Mouse (Mus musculus): ENCODE measurements around the gene Gm45213. TPM values are rescaled to one million over a fixed set of nuclear protein-coding genes. Genes with fewer than 3 reads are reported as not detected.

Gm45213 gene
- not detected for polyA plus RNA-seq (2021)

- DNase-seq (ENCODE audit: low read depth, low spot score) (no peak), ATAC-seq (no peak)
- in situ Hi-C loops (cut with MboI; ENCODE audit: low pct_unique_long_range_greater_than_20kb): no loop called here
- TF ChIP-seq CTCF (IDR thresholded peaks at IDR 0.05): no peak
- CTCF ChIA-PET: interaction anchor here (3.2 kb wide), 1 partner anchor 12 kb away, joined by 12 read pairs; no protein-coding TSS in a partner anchor
- no peaks in the 10 kb centered on the region for H3K27me3 ChIP-seq
- POLR2A ChIA-PET: no interaction called here
These were observed at the start of gene Gm45213 for GRCm38 (mm10) chr7:66043552-66044459. Gm45213 (plus strand) TSS chr7:66043602.

- CTCF ChIA-PET: interaction anchor here (1.5 kb wide), 1 partner anchor 12 kb away, joined by 4 read pairs; no protein-coding TSS in a partner anchor
- POLR2A ChIA-PET: no interaction called here
- in situ Hi-C loops (cut with MboI; ENCODE audit: low pct_unique_long_range_greater_than_20kb): no loop called here
- no peak for DNase-seq (ENCODE audit: low read depth, low spot score)
- no peaks in the 10 kb centered on the region for H3K27me3 ChIP-seq
- TF ChIP-seq CTCF (IDR thresholded peaks at IDR 0.05): no peak
- no peak for ATAC-seq
These were observed 42.2 kb upstream of the Gm45213 start for GRCm38 (mm10) chr7:66001035-66001754.

DNA sequence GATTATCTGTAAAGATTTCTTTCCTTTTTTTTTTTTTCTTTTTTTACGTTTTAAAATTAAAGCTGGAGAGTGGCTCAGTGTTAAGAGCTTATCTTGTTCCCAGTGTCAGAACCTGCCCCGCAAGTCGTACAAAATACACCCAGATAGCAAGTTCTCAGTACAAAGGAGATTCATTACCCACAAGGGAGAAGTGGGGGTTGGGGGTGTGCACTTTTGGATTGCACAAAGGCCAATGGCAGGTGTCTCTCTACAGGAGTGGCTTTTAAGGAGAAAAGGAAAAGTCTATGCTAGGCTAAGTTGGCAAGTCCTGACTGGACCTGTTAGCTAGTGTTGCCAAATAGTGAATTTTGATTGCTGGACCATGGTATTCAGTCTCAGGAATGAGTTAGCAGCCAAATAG lies 41.6 kb upstream of the Gm45213 start:
- ATAC-seq (no peak), DNase-seq (ENCODE audit: low read depth, low spot score) (no peak)
- in situ Hi-C loops (cut with MboI; ENCODE audit: low pct_unique_long_range_greater_than_20kb): no loop called here

GRCm38 (mm10) chr7:66003447-66003846 lies 40.0 kb upstream of the Gm45213 start:
- H3K27me3 ChIP-seq: no peaks in the 10 kb centered on the region
- in situ Hi-C loops (cut with MboI; ENCODE audit: low pct_unique_long_range_greater_than_20kb): no loop called here
- no peak for TF ChIP-seq CTCF (IDR thresholded peaks at IDR 0.05)
- DNase-seq (ENCODE audit: low read depth, low spot score): no peak
- POLR2A ChIA-PET: no interaction called here
- no peak for ATAC-seq
- CTCF ChIA-PET: no interaction called here

More for the DNA sequence above, 41.6 kb upstream of the Gm45213 start:
- no peak for TF ChIP-seq CTCF (IDR thresholded peaks at IDR 0.05)
- POLR2A ChIA-PET: no interaction called here
- CTCF ChIA-PET: interaction anchor here (1.5 kb wide), 1 partner anchor 13 kb away, joined by 4 read pairs; no protein-coding TSS in a partner anchor
- no peaks in the 10 kb centered on the region for H3K27me3 ChIP-seq

- no peak for ATAC-seq
- no peaks in the 10 kb centered on the region for H3K27me3 ChIP-seq
- DNase-seq (ENCODE audit: low read depth, low spot score): no peak
- TF ChIP-seq CTCF (IDR thresholded peaks at IDR 0.05): no peak
- ChIA-PET CTCF (no interaction called here), POLR2A (interaction anchor here (0.8 kb wide), 1 partner anchor 1371 kb away, joined by 3 read pairs; no protein-coding TSS in a partner anchor)
- in situ Hi-C loops (cut with MboI; ENCODE audit: low pct_unique_long_range_greater_than_20kb): no loop called here
These were observed 39.4 kb upstream of the Gm45213 start for GRCm38 (mm10) chr7:66003865-66004638.

DNA sequence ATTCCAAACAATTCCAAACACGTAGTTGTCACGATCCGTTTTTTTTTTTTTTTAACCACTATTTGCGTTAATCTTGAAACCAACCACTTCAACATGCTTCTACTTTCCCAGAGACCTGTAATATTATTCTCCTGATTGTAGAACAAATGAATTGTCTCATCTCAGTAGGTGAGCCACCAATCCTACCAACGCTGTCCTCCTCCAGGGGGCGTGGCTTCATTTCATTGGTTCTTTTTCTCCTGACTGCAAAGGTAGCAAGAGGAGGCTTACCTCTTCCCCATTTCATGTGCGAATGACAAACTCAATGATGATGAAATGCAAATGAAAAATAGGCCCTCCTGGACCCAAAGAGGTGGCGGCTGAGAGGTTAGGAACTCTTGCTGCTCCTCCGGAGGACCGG lies 38.3 kb upstream of the Gm45213 start:
- H3K27me3 ChIP-seq: no peaks in the 10 kb centered on the region
- TF ChIP-seq CTCF (IDR thresholded peaks at IDR 0.05): no peak

DNA sequence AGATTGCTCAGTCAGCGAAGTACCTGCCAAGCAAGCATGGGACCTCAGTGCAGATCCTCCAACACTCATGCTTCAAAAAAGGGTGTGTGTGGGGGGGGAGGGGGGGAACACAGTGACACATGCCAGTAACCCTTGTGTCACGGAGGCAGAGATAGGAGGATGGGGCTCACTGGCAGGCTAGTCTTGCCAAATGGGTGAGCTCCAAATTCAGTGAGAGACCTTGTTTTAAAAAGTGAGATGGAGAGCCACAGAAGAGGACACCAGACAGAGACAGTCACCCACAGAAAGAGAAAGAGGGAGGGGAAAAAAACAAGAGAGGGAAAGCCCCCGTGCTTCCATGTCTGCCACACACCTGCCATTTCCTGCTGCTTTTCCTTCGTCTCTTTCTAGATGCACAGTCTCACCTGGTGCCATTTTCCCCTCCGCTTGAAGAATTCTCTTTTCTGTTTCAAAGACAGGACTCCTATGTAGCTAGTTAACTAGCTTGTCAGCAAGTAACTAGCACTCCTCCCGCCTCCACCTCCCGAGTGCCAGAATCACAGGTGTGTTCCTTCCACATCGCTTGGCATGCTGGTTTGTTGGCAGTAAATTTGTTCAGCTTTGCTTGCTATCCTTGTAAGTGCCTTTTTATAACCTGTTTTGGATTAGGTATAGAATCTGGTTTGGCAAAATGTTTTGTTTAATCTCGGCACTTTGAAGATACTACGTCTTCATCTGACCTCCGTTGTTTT lies 35.1 kb upstream of the Gm45213 start:
- DNase-seq (ENCODE audit: low read depth, low spot score) (no peak), ATAC-seq (no peak)
- POLR2A ChIA-PET: interaction anchor here (0.6 kb wide), 1 partner anchor 156 kb away, joined by 4 read pairs; no protein-coding TSS in a partner anchor
- CTCF ChIA-PET: interaction anchor here (1.2 to 1.5 kb wide), 3 partner anchors 12 to 21 kb away, joined by 3 to 5 read pairs (median 4); no protein-coding TSS in a partner anchor
- H3K27me3 ChIP-seq: no peaks in the 10 kb centered on the region
- TF ChIP-seq CTCF (IDR thresholded peaks at IDR 0.05): no peak
- in situ Hi-C loops (cut with MboI; ENCODE audit: low pct_unique_long_range_greater_than_20kb): no loop called here

More for the DNA sequence above, 38.3 kb upstream of the Gm45213 start:
- DNase-seq (ENCODE audit: low read depth, low spot score) (no peak), ATAC-seq (no peak)
- CTCF ChIA-PET: no interaction called here
- POLR2A ChIA-PET: interaction anchor here (0.6 to 0.8 kb wide), 2 partner anchors 45 to 1372 kb away, joined by 3 read pairs; no protein-coding TSS in a partner anchor
- in situ Hi-C loops (cut with MboI; ENCODE audit: low pct_unique_long_range_greater_than_20kb): no loop called here

DNA sequence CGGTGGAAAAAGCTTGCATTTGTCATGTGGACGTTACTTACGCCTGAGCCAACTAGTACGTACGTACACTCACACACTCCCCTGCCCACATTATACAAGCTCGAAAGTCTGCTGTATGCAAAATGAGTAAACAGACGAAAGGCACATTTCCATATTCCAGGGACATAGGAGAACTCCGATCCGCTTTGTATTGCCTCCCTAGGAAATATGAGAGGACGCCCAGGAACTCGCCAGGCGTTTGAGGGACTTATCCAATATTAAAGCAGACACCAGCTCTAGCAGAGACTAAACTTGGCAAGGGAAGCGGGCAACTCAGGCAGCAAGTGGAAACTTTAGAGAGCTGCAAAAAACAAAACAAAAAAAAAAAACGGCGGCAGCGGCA lies 34.5 kb upstream of the Gm45213 start:
- DNase-seq (ENCODE audit: low read depth, low spot score) (no peak), ATAC-seq (no peak)
- ChIA-PET CTCF (interaction anchor here (1.2 to 1.5 kb wide), 3 partner anchors 11 to 21 kb away, joined by 3 to 5 read pairs (median 4); no protein-coding TSS in a partner anchor), POLR2A (interaction anchor here (0.6 kb wide), 1 partner anchor 157 kb away, joined by 4 read pairs; no protein-coding TSS in a partner anchor)
- H3K27me3 ChIP-seq: no peaks in the 10 kb centered on the region
- TF ChIP-seq CTCF (IDR thresholded peaks at IDR 0.05): no peak
- in situ Hi-C loops (cut with MboI; ENCODE audit: low pct_unique_long_range_greater_than_20kb): no loop called here

DNA sequence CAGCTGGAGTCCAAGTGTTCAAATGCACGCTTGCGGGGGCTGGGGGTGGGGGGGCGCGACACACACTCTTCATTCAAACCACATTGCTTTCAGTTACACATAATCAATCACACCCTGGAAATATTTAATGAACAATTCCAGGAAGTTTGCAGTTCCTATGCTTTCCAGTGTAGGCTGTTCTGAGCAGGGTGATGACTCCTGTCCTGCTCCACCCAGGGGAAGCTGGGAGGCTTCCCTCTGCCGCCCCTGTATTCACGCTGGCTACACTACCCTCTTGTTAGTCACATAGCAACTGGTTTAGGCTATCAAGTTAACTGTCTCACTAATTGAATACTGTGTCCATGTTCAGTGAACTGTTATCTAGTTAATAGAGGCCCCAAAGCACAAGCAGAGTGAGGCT lies 32.9 kb upstream of the Gm45213 start:
- in situ Hi-C loops (cut with MboI; ENCODE audit: low pct_unique_long_range_greater_than_20kb): no loop called here
- DNase-seq (ENCODE audit: low read depth, low spot score): no peak
- ChIA-PET CTCF (no interaction called here), POLR2A (no interaction called here)
- ATAC-seq: no peak
- no peaks in the 10 kb centered on the region for H3K27me3 ChIP-seq
- no peak for TF ChIP-seq CTCF (IDR thresholded peaks at IDR 0.05)
